Mouse (Mus musculus) CD4-positive, CD25-positive, alpha-beta regulatory T cell (primary cell): ENCODE measurements around the gene Plekha6. TPM values are rescaled to one million over a fixed set of nuclear protein-coding genes. Genes with fewer than 3 reads are reported as not detected.

ENCODE experiments used
- polyA plus RNA-seq: library from polyadenylated mRNA; unstranded; fragments of 100-300 nt; shearing (Covaris generic); gene quantifications from one replicate; pipeline ENCODE4 v1.2.1, GENCODE M21; 2017

Plekha6 gene
- 0.51 TPM for polyA plus RNA-seq

DNA sequence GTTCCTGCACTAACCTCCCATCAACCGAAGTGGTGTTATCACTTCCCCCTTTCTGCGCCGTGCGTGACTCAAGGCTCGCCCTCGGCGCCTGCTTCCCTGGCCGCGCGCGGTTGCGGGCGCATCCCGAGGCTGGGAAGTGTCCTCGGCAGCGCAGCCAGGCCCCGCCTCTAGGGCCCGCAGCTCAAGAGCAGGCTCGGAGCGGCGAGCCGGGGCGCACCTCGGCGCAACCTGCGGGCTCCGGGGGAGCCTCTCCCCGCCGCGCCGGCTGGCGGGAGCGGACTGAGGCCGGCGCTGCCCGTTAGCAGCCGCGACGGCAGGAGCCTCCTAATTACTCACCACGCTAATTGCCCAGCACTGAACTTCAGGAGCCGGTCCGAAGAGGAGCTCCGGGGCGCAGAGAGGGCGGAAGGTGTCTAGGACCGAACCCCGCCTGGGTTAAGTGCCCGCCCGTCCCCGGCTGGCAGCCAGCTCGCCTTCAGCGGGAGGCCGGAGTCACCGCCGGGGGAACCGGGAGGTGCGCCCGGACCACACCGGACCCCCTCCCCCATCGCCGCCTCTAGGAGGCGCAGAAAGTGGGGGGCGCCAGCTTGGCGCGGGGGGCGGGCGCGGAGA lies at the start of gene Plekha6:
TSS of gene Plekha6 (plus strand) at position 391 of the 612 bp plus-strand sequence.

DNA sequence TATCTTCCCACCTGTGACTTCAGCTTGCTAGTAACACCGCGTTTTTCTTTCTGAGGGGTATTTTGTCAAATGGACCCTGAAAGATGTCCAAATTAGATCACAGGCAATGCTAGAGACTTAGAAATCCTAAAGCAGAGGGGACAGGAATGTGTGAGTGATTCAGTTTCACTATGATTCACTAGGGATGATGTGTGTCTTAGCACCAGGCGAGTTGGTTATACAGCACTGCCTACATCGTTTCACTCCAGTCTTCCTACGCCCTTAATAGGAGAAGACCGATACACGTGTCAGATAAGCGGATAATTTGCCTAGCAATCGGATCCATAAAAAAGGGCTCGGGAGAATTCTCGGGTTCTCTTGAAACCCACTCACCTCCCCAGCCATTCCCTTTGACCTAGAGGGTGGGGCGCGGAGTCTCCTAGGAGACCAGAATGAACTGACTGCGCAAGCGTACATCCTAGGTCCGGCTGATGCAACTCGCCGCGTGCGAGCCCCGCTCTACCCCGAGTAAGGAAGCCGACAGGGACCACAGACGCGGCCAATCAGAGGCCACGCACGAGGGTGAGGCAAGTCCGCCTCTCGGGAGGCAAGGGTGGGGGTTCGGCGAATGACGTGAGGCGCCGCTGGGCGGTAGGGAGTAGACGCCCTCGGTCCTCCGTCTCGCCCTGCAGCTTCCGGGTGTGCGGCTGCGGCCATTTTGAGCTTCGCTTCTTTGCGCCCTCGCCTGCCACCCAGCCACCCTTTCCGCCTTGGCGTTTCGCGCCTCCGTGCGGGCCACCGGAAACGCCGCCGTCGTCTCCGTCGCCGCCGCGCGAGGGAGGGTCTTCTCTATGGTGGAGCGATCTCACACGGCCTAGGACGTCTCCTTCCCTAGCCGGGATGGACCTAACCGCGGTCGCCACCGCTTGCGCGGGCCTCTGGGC lies 33.1 kb upstream of the Plekha6 start, which contains the start of gene Ppp1r15b:
TSS of gene Ppp1r15b (plus strand) at position 506 of the 923 bp plus-strand sequence.

DNA sequence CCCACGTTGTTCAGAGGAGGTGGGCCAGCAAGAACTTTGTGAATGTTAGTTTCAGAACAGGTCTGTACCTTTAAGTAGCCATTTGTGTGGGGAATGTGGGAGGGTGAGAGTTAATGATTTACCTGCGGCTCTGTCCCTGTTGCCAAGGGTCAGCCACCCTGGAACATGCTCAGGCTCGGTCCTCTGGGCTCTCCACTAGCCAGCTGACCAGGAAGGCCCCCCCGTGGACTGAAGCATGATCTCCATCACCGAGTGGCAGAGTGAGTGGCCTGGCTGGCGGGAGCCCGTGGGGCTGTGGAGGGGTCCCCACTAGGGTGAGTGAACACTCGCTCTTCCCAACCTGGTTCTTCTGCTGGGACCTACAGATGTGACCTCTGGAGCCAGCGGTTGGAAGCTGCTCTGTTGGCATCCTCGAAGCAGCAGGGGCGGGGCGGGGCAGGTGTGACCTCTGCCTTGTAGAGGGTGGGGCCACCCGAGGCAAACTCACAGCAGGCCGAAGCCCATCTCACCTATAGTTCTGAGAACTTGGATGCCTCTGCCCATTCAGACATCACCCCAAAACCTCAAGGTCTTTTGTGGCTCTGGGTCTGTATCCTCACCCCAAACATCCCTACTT lies 145.8 kb downstream of the Plekha6 start, which contains the start of gene Golt1a:
TSS of gene Golt1a (plus strand) at position 149 of the 616 bp plus-strand sequence.

DNA sequence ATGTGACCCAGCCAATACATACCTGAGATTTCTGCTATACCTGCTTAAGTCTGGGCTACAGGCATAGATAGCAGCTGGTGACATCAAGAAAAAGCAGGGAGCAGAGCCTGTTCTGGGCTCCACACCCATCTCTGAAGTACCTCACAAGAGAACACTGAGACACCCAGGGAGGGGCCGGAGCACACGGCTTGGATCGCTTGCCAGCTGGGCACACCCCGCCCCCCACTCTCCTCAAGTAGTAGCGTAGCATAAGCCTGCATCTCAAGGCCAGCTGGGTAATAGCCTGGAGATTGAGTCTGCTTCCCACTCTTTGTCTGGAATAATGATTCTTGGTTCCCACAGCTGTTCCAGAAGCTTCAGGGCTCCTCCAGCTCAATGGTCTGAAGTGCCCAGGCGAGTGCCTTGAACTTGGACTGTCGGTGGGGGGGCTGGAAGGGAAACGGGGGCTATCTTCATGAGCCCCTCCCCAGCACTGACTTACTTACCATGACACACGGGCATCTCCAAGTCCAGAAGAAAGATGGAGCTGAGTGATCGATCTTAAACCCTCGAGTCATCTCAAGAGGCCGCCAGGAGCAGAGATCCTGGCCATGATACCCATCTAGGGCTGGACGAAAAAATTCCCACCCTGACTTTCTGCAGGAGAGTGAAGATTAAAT lies 157.4 kb downstream of the Plekha6 start, which contains the start of gene Kiss1:
TSS of gene Kiss1 (plus strand) at position 609 of the 659 bp plus-strand sequence.

DNA sequence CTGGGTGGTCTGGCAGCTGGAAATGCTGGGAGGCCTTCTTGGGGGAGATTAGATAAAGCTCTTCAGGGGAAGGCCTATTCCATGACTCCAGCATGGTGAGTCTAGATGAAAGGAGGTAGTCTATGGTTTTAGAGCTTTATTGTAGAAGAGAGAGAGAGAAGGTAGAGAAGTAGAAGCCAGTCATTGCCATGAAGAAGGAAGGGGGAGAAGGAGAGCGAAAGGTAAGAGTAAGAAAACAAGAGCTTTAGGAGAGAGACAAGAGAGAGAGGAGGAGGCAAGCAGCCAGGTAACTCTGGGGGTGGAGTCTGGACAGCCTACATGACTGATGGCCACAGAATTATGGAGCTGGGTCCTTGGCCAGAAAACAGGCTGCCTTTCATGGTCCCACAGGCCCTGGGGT lies 186.2 kb downstream of the Plekha6 start, which contains the start of gene Ren1:
TSS of gene Ren1 (plus strand) at position 301 of the 400 bp plus-strand sequence.

Other genes with a start within 250 kb of the Plekha6 start
- 89.2 TPM for gene Mdm4, start 133.6 kb upstream of the Plekha6 start, polyA plus RNA-seq
- gene Pik3c2b, start 118.5 kb upstream of the Plekha6 start, polyA plus RNA-seq, result 1.8 TPM
- 44.3 TPM for gene Ppp1r15b, start 33.1 kb upstream of the Plekha6 start, polyA plus RNA-seq
- not detected for gene Golt1a, start 145.6 kb downstream of the Plekha6 start, polyA plus RNA-seq
- not detected for gene Kiss1, start 157.7 kb downstream of the Plekha6 start, polyA plus RNA-seq
- gene Ren1, start 186.3 kb downstream of the Plekha6 start, polyA plus RNA-seq, result not detected
- gene Etnk2, start 199.4 kb downstream of the Plekha6 start, polyA plus RNA-seq, result not detected